Mouse (Mus musculus) ES-E14 (cell line): ENCODE data around the gene Tada1.

ENCODE experiments used
- CHD2 ChIP-seq: IDR thresholded peaks from 2 replicates; pipeline ENCODE4 v1.6.1; 2014; ENCODE audit warnings: mild to moderate bottlenecking, low read depth, low read length, inconsistent platforms
- HCFC1 ChIP-seq: IDR thresholded peaks from 2 replicates; pipeline ENCODE4 v1.6.1; 2012; ENCODE audit warnings: low read length, inconsistent platforms, borderline replicate concordance; ENCODE audit not compliant: insufficient read depth
- MAFK ChIP-seq: IDR thresholded peaks from 2 replicates; pipeline ENCODE4 v1.6.1; 2014; ENCODE audit warnings: mild to moderate bottlenecking, low read depth, low read length, inconsistent platforms; ENCODE audit not compliant: insufficient read depth
- ZC3H11A ChIP-seq: IDR thresholded peaks from 2 replicates; pipeline ENCODE4 v1.6.1; 2012; ENCODE audit warnings: low read depth, mild to moderate bottlenecking, inconsistent platforms, low read length, borderline replicate concordance

DNA sequence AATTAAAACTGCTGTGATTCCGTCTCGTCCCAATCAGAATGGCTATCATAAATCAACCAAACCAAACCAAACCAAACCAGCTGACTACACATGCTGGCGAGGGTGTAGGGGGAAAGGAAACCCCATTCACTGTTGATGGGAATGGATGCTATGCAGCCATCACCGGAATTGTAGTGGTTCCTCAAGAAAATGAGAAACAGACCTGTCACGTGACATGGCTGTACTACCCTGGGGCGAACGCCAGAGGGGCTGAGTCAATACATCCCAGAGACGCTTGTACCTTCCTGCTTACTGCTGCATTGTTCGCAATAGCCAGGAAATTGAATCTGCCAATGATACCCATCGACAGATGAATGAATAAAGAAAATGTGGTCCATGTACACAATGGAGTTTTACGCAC, 29.1 kb upstream of the Tada1 start:
- no peak for TF ChIP-seq ZC3H11A
- TF ChIP-seq CHD2 = no peak
- TF ChIP-seq HCFC1 = no peak
- TF ChIP-seq MAFK = no peak
